In the genomic region with DNA sequence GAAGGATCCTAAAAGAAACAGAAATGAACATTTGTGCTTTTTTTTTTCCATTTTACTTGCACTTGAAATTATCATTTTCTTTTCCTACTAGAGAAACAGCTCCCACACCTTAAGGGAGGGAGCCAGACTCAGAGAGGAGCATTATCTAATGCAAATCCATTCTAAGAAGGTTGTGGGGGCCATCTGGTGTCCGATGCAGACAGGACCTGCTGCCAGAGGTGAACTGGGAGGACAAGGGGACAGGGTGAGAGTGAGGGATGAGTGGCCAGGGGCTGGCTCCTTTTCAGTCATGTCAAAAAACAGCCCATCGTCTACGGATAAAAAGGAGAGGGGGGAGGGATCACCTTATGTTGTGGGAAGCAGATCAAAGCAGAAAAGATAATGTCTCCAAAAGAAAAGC, we compare ENCODE assay signal across 13 mouse cellular contexts.
A peak's percentile ranks its signal among the peaks of the same experiment; 100 is the strongest.
DNase-seq lines count a peak whose midpoint lies in the region; ATAC-seq and TF ChIP-seq lines count a peak whose summit lies in the region.
"Had no signal": no experiment of that assay in that cellular context is flagged by ENCODE, and none has a peak within 500 bp of the region (broad histone marks: within the 10 kb centered on the region; RNA-seq: fewer than 3 reads in every experiment).

No protein-coding gene starts in this region.

- no peak overlapping the region for H3K27ac ChIP-seq in hindbrain, embryonic 16.5 days (ENCODE audit: low read depth, low read length)
- H3K27ac ChIP-seq in hindbrain, embryonic 14.5 days, result no peak overlapping the region
- no peak overlapping the region for H3K27ac ChIP-seq in midbrain, postnatal 0 days (ENCODE audit: low read depth, low read length)
- no peak overlapping the region for H3K27ac ChIP-seq in midbrain, embryonic 15.5 days
- H3K27ac ChIP-seq: midbrain, embryonic 10.5 days had no signal

- 14% methylated on average over 3 of the region's 3 CpGs for WGBS in hindbrain, embryonic 16.5 days
- 21% methylated on average over 3 of the region's 3 CpGs for WGBS in hindbrain, embryonic 14.5 days
- WGBS in midbrain, postnatal 0 days, result 9% methylated on average over 3 of the region's 3 CpGs
- 13% methylated on average over 3 of the region's 3 CpGs for WGBS in midbrain, embryonic 15.5 days

- no peaks in the 10 kb centered on the region for H3K27me3 ChIP-seq in hindbrain, embryonic 16.5 days (replicated peaks; ENCODE audit: control insufficient read depth, insufficient read depth, low read length)
- no peaks in the 10 kb centered on the region for H3K27me3 ChIP-seq in hindbrain, embryonic 14.5 days (ENCODE audit: control insufficient read depth, insufficient read depth, low read length)
- no peaks in the 10 kb centered on the region for H3K27me3 ChIP-seq in midbrain, postnatal 0 days (ENCODE audit: insufficient read depth, low read length)
- no peaks in the 10 kb centered on the region for H3K27me3 ChIP-seq in midbrain, embryonic 15.5 days (replicated peaks)

- TF ChIP-seq CTCF in midbrain, postnatal 0 days (IDR thresholded peaks at IDR 0.05), result peak; percentile 63

- 0 out of 2 replicates have a peak, but pooled peaks have one; percentile 65 for ATAC-seq in hindbrain, embryonic 16.5 days
- ATAC-seq in hindbrain, embryonic 14.5 days (ENCODE audit: low FRiP score), result no peak
- no peak for ATAC-seq in midbrain, postnatal 0 days (ENCODE audit: low FRiP score)
- ATAC-seq in midbrain, embryonic 15.5 days (replicated peaks), result no peak

- DNase-seq in hindbrain, embryonic 14.5 days (ENCODE audit: low spot score), result no peak
- peak; percentile 64 for DNase-seq in midbrain, postnatal 0 days (ENCODE audit: low spot score)
- DNase-seq in left cerebral cortex, postnatal 14 days (ENCODE audit: low spot score in 2 of 2), result peak; percentile 16 to 41
- peak; percentile 39 for DNase-seq in retina, postnatal 1 day
- DNase-seq in kidney, postnatal 25 days, result no peak
- DNase-seq: adrenal gland, postnatal 25 days; heart, adult 18-20 months; heart, postnatal 14 days; kidney, postnatal 36 days had no signal

- intact Hi-C loops in left cerebral cortex, postnatal 14 days (cut with DNase I), result loop anchor here (2.0 kb wide), 1 partner anchor 40 kb away; no protein-coding TSS in a partner anchor

- H3K36me3 ChIP-seq in hindbrain, embryonic 16.5 days (ENCODE audit: control insufficient read depth, insufficient read depth, low read length), result no peaks in the 10 kb centered on the region
- H3K36me3 ChIP-seq in hindbrain, embryonic 14.5 days (replicated peaks; ENCODE audit: control insufficient read depth, insufficient read depth), result no peaks in the 10 kb centered on the region
- H3K36me3 ChIP-seq in midbrain, postnatal 0 days (ENCODE audit: insufficient read depth, low read length), result no peaks in the 10 kb centered on the region
- H3K36me3 ChIP-seq in midbrain, embryonic 15.5 days (replicated peaks), result no peaks in the 10 kb centered on the region
- H3K36me3 ChIP-seq: midbrain, embryonic 10.5 days had no signal

- H3K4me2 ChIP-seq in hindbrain, embryonic 16.5 days (ENCODE audit: low read length), result no peak overlapping the region
- no peak overlapping the region for H3K4me2 ChIP-seq in hindbrain, embryonic 14.5 days (replicated peaks)
- no peak overlapping the region for H3K4me2 ChIP-seq in midbrain, postnatal 0 days (ENCODE audit: low read depth, low read length, poor library complexity, severe bottlenecking)
- H3K4me2 ChIP-seq in midbrain, embryonic 15.5 days, result no peak overlapping the region
- H3K4me2 ChIP-seq: liver, embryonic 11.5 days had no signal

- no peaks in the 10 kb centered on the region for H3K9me3 ChIP-seq in hindbrain, embryonic 16.5 days (ENCODE audit: control insufficient read depth, low read length)
- no peaks in the 10 kb centered on the region for H3K9me3 ChIP-seq in hindbrain, embryonic 14.5 days (ENCODE audit: control insufficient read depth, low read length)
- H3K9me3 ChIP-seq in midbrain, postnatal 0 days (ENCODE audit: low read length), result no peaks in the 10 kb centered on the region
- no peaks in the 10 kb centered on the region for H3K9me3 ChIP-seq in midbrain, embryonic 15.5 days
- H3K9me3 ChIP-seq: midbrain, embryonic 10.5 days had no signal

- peaks cover 6% of the 10 kb centered on the region; the same call in 1 of the 2 replicates for H3K4me1 ChIP-seq in hindbrain, embryonic 16.5 days (ENCODE audit: control insufficient read depth, insufficient read depth, low read depth, low read length)
- no peaks in the 10 kb centered on the region for H3K4me1 ChIP-seq in hindbrain, embryonic 14.5 days (replicated peaks; ENCODE audit: control insufficient read depth, insufficient read depth, low read length)
- H3K4me1 ChIP-seq in midbrain, postnatal 0 days (ENCODE audit: insufficient read depth, low read length), result 0 out of 2 replicates have a peak, but pooled peaks cover 4% of the 10 kb centered on the region
- H3K4me1 ChIP-seq in midbrain, embryonic 15.5 days, result peaks cover 11% of the 10 kb centered on the region

- no peak overlapping the region for H3K4me3 ChIP-seq in hindbrain, embryonic 16.5 days (ENCODE audit: low read length)
- no peak overlapping the region for H3K4me3 ChIP-seq in hindbrain, embryonic 14.5 days (replicated peaks; ENCODE audit: low read length)
- H3K4me3 ChIP-seq in midbrain, postnatal 0 days (ENCODE audit: low read depth, low read length), result no peak overlapping the region
- no peak overlapping the region for H3K4me3 ChIP-seq in midbrain, embryonic 15.5 days
- H3K4me3 ChIP-seq: midbrain, embryonic 10.5 days had no signal

- no peak overlapping the region for H3K9ac ChIP-seq in hindbrain, embryonic 16.5 days (ENCODE audit: low read depth, low read length)
- H3K9ac ChIP-seq in hindbrain, embryonic 14.5 days, result no peak overlapping the region
- no peak overlapping the region for H3K9ac ChIP-seq in midbrain, postnatal 0 days (replicated peaks; ENCODE audit: low read length, poor library complexity, severe bottlenecking)
- H3K9ac ChIP-seq in midbrain, embryonic 15.5 days, result no peak overlapping the region

Comparison
In these comparisons a context has a peak if more than half of its experiments do, and no peak if none do; other contexts are left out.
1. DNase-seq: peak in midbrain, postnatal 0 days (single experiment), left cerebral cortex, postnatal 14 days (2 of 2) and retina, postnatal 1 day (single experiment); none in hindbrain, embryonic 14.5 days (single experiment) and kidney, postnatal 25 days (0 of 2).